Mouse (Mus musculus) heart, embryonic 15.5 days (tissue): ENCODE measurements around the gene Prss35. TPM values are rescaled to one million over a fixed set of nuclear protein-coding genes. Genes with fewer than 3 reads are reported as not detected.

Source experiments
- ATAC-seq: fragments of 200-750 bp; cut with Nextera tagmentation; replicated peaks from 2 replicates; pipeline ENCODE4 v1.8.0; 2017; ENCODE audit warnings: low read depth, moderate TSS enrichment; ENCODE audit not compliant: insufficient number of reproducible peaks, insufficient read depth, low FRiP score
- H3K27ac ChIP-seq: fragments of 300-500 bp; sonication (generic); 2 replicates; pipeline ENCODE4 v1.5.1; 2015; ENCODE audit warnings: mild to moderate bottlenecking, inconsistent platforms
- H3K27me3 ChIP-seq: fragments of 300-500 bp; sonication (generic); 2 replicates; pipeline ENCODE4 v1.6.1; 2015; ENCODE audit warnings: inconsistent platforms
- H3K36me3 ChIP-seq: fragments of 300-500 bp; sonication (generic); 2 replicates; pipeline ENCODE4 v1.6.1; 2015; ENCODE audit warnings: mild to moderate bottlenecking, inconsistent platforms
- H3K4me1 ChIP-seq: fragments of 300-500 bp; sonication (generic); replicated peaks from 2 replicates; pipeline ENCODE4 v1.6.1; 2015; ENCODE audit warnings: inconsistent platforms
- H3K4me2 ChIP-seq: fragments of 300-500 bp; sonication (generic); 2 replicates; pipeline ENCODE4 v1.6.1; 2015; ENCODE audit warnings: inconsistent platforms, mild to moderate bottlenecking, moderate library complexity
- H3K4me3 ChIP-seq: fragments of 300-500 bp; sonication (generic); 2 replicates; pipeline ENCODE4 v1.5.1; 2015; ENCODE audit warnings: mild to moderate bottlenecking, inconsistent platforms
- H3K9ac ChIP-seq: fragments of 300-500 bp; sonication (generic); 2 replicates; pipeline ENCODE4 v1.6.1; 2015; ENCODE audit warnings: mild to moderate bottlenecking, inconsistent platforms
- H3K9me3 ChIP-seq: fragments of 300-500 bp; sonication (generic); replicated peaks from 2 replicates; pipeline ENCODE4 v1.6.1; 2016; ENCODE audit warnings: inconsistent platforms
- WGBS: fragments of 180-500 bp; shearing (Covaris S2); methylation state at CpG from one replicate; pipeline ENCODE4 v1.1.7; 2015; ENCODE audit warnings: mixed read lengths; 5-methylcytosine and 5-hydroxymethylcytosine counted together
- polyA plus RNA-seq: library from polyadenylated mRNA; unstranded; fragments of >200 nt; fragmentation: Nextera tagmentation; extraction: Ambion mirVana; gene quantifications from 2 replicates; pipeline ENCODE4 v1.2.1, GENCODE M21; 2015

Prss35 gene
- polyA plus RNA-seq, 1 experiment from 2014 or later: 46.5 TPM

GRCm38 (mm10) chr9:86734795-86735194, 8.7 kb upstream of the Prss35 start:
- no peaks in the 10 kb centered on the region for H3K36me3 ChIP-seq
- H3K4me3 ChIP-seq: no peak overlapping the region
- no peak for ATAC-seq
- WGBS: 73% methylated on average over 9 of the region's 9 CpGs
- peaks cover 21% of the 10 kb centered on the region for H3K4me1 ChIP-seq
- no peak overlapping the region for H3K4me2 ChIP-seq
- H3K9me3 ChIP-seq: no peaks in the 10 kb centered on the region
- H3K27me3 ChIP-seq: no peaks in the 10 kb centered on the region
- no peak overlapping the region for H3K9ac ChIP-seq
- H3K27ac ChIP-seq: no peak overlapping the region

- Histone ChIP-seq H3K27ac (peak overlapping the region; percentile 66), H3K9me3 (no peaks in the 10 kb centered on the region), H3K36me3 (no peaks in the 10 kb centered on the region), H3K27me3 (no peaks in the 10 kb centered on the region), H3K4me1 (peaks cover 21% of the 10 kb centered on the region), H3K9ac (no peak overlapping the region), H3K4me3 (no peak overlapping the region), H3K4me2 (no peak overlapping the region)
- peak; percentile 73 for ATAC-seq
- WGBS: 51% methylated on average over 4 of the region's 4 CpGs
Measured at GRCm38 (mm10) chr9:86736991-86737390, 6.5 kb upstream of the Prss35 start.

- Histone ChIP-seq H3K27me3 (no peaks in the 10 kb centered on the region), H3K4me3 (no peak overlapping the region), H3K36me3 (no peaks in the 10 kb centered on the region), H3K27ac (no peak overlapping the region), H3K9me3 (no peaks in the 10 kb centered on the region), H3K4me1 (peaks cover 24% of the 10 kb centered on the region), H3K4me2 (no peak overlapping the region), H3K9ac (no peak overlapping the region)
- ATAC-seq: no peak
- 86% methylated on average over 1 of the region's 1 CpGs for WGBS
Measured at GRCm38 (mm10) chr9:86738067-86738466, 5.4 kb upstream of the Prss35 start.

DNA sequence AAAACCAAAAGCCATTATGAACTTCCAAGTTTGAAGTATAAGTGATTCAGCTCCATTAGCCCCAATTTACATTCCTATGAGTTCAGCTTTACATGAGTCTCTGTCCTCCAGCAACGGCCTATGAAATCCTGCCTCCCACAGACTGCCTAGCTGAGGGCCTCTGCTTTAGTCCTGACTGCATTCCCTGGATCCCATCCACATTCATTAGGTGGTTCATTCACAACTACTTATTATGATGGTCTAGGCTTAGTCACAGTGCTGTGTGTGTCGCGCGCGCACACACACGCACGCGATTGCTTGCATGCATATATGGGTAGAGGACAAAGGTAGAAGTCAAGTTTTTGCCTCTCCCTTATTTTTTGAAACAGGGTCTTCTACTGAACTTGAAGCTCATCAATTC, 4.6 kb upstream of the Prss35 start:
- no peaks in the 10 kb centered on the region for H3K27me3 ChIP-seq
- H3K27ac ChIP-seq: no peak overlapping the region

DNA sequence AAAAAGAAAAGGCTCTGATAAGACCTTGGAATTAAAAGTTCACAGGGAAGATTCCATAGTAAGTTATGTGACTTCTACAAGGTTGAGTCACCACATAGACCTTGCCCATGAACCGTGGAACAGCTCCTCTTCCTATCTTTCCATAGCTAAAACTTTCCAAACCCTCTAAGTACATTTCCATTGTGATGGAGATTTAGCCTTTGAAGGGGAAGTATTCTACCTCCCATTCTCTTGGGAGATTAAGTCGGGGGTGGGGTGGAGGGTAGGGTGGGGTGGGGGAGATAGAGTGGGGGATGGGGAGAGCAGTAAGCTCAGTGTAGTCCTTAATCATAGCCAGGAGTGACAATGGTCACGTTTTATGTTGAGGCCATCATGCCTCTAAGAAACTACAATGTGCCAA, 3.5 kb upstream of the Prss35 start:
- 36% methylated on average over 3 of the region's 3 CpGs for WGBS
- Histone ChIP-seq H3K9ac (no peak overlapping the region), H3K27me3 (no peaks in the 10 kb centered on the region), H3K27ac (no peak overlapping the region), H3K4me2 (no peak overlapping the region), H3K4me1 (peaks cover 30% of the 10 kb centered on the region), H3K4me3 (no peak overlapping the region), H3K9me3 (no peaks in the 10 kb centered on the region), H3K36me3 (no peaks in the 10 kb centered on the region)
- ATAC-seq: no peak

More for the DNA sequence above, 4.6 kb upstream of the Prss35 start:
- Histone ChIP-seq H3K9ac (no peak overlapping the region), H3K4me3 (no peak overlapping the region), H3K9me3 (no peaks in the 10 kb centered on the region), H3K4me1 (peaks cover 30% of the 10 kb centered on the region), H3K36me3 (no peaks in the 10 kb centered on the region), H3K4me2 (no peak overlapping the region)
- no peak for ATAC-seq
- 89% methylated on average over 8 of the region's 8 CpGs for WGBS

DNA sequence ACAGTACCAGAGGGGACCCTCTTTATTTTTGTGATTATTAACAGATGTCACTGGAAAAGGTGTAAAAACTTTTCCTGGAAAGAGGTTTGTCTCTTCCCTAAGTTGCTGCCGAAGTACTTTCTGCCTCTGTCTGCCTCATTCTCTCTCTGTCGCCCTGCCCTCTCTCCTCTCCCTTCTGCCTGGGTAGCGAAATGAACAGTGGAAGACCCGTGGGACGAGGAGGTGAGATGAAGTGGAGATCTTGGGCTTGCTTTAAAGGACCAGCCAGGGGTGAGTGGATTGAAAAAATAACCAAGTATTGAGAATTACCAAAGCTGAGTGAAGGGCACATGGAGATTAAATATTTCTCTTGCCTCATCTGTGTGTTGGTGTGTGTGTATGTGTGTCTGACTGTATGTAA, 592 bp downstream of the Prss35 start:
- no peak overlapping the region for H3K9ac ChIP-seq
- no peak for ATAC-seq
- peak overlapping the region; percentile 59 for H3K4me2 ChIP-seq
- H3K27ac ChIP-seq: 0 out of 2 replicates have a peak overlapping the region, but pooled peaks have one; percentile 55
- no peaks in the 10 kb centered on the region for H3K9me3 ChIP-seq
- peaks cover 19% of the 10 kb centered on the region for H3K4me1 ChIP-seq
- no peaks in the 10 kb centered on the region for H3K36me3 ChIP-seq
- 46% methylated on average over 5 of the region's 5 CpGs for WGBS
- H3K4me3 ChIP-seq: peak overlapping the region; percentile 44
- H3K27me3 ChIP-seq: no peaks in the 10 kb centered on the region

- H3K36me3 ChIP-seq: no peaks in the 10 kb centered on the region
- peak overlapping the region; percentile 20; the same call in 1 of the 2 replicates for H3K4me2 ChIP-seq
- no peak overlapping the region for H3K9ac ChIP-seq
- no peaks in the 10 kb centered on the region for H3K27me3 ChIP-seq
- H3K9me3 ChIP-seq: no peaks in the 10 kb centered on the region
- peaks cover 12% of the 10 kb centered on the region; the same call in 1 of the 2 replicates for H3K4me1 ChIP-seq
- ATAC-seq: peak; percentile 75
- WGBS: 23% methylated on average over 13 of the region's 13 CpGs
- no peak overlapping the region for H3K27ac ChIP-seq
- no peak overlapping the region for H3K4me3 ChIP-seq
Measured at GRCm38 (mm10) chr9:86745926-86746581, 2.6 kb downstream of the Prss35 start.

DNA sequence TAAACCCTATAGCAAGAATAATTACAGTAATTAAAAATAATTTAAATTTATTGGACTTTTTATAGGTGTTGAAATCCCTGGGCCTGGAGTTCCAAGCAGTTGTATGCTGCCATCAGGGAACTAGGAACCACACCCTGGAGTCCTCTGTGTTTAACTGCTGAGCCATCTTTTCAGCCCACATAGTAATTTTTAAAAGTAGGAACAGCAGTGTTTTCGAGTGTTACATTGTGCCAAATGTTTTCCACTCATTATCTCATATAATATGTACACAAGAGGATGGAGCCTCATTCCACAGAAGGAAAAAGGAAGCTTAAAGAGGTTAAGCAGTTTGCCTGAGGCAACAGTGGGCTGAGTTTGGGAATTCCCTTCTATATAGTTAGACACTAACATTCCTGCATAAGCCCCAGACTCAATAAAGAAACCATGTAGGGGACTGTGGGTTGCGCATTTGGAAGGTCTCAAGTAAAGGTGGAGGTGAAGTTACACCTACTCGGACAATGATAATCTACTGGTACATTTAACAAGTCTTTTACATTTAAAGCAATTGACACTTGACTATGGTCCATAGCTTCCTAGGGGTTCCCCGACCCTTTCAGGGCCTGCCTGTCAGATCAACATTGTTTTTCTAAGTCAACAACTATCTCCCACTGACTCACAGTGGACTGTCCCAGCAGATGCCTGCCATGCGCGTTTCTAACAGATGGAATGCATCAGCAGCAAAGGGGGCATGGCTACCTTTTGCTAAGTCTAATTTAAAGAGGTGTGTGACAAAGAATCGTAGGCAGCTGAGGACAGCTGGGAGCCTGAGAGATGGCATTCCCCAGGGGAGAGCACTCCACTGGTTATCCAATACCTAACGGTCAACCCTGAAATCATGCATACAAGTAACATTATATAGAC, 19.3 kb downstream of the Prss35 start:
- Histone ChIP-seq H3K27me3 (no peaks in the 10 kb centered on the region), H3K4me3 (no peak overlapping the region), H3K4me2 (no peak overlapping the region), H3K4me1 (no peaks in the 10 kb centered on the region), H3K9me3 (no peaks in the 10 kb centered on the region), H3K9ac (no peak overlapping the region), H3K36me3 (peaks cover 7% of the 10 kb centered on the region), H3K27ac (no peak overlapping the region)
- no peak for ATAC-seq
- WGBS: 51% methylated on average over 8 of the region's 8 CpGs

DNA sequence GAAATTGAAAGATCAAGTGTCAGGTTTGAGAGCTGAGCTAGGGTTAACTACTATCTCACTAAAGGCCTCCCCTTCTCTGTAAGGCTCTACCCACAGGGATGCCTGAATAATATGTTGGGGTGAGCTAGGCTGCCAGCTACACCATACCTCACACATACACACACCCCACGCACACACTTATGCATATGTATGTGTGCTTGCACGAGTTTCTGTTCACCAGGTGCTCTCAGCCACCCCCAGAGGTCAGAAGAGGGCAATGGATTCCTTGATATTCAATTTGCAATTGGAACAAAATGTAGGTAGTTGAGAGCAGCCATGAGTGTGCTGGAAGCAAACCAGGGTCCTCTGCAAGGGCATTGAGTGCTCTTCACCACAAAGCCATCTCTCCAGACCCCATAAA, 20.6 kb downstream of the Prss35 start:
- WGBS: 65% methylated on average over 2 of the region's 2 CpGs
- H3K4me2 ChIP-seq: no peak overlapping the region
- peaks cover 10% of the 10 kb centered on the region for H3K36me3 ChIP-seq
- no peak overlapping the region for H3K9ac ChIP-seq
- no peak overlapping the region for H3K27ac ChIP-seq
- ATAC-seq: no peak
- no peaks in the 10 kb centered on the region for H3K4me1 ChIP-seq
- no peaks in the 10 kb centered on the region for H3K27me3 ChIP-seq
- no peak overlapping the region for H3K4me3 ChIP-seq
- no peaks in the 10 kb centered on the region for H3K9me3 ChIP-seq

GRCm38 (mm10) chr9:86766991-86767390, 23.5 kb downstream of the Prss35 start:
- H3K4me3 ChIP-seq: no peak overlapping the region
- 68% methylated on average over 10 of the region's 10 CpGs for WGBS
- H3K27me3 ChIP-seq: no peaks in the 10 kb centered on the region
- H3K9ac ChIP-seq: no peak overlapping the region
- no peaks in the 10 kb centered on the region for H3K4me1 ChIP-seq
- H3K36me3 ChIP-seq: peaks cover 16% of the 10 kb centered on the region
- no peak for ATAC-seq
- no peak overlapping the region for H3K4me2 ChIP-seq
- H3K27ac ChIP-seq: no peak overlapping the region
- no peaks in the 10 kb centered on the region for H3K9me3 ChIP-seq

- WGBS: 53% methylated on average over 3 of the region's 3 CpGs
- Histone ChIP-seq H3K4me2 (no peak overlapping the region), H3K4me1 (peaks cover 10% of the 10 kb centered on the region), H3K4me3 (no peak overlapping the region), H3K9ac (no peak overlapping the region), H3K27ac (peak overlapping the region; percentile 5; the same call in 1 of the 2 replicates), H3K9me3 (no peaks in the 10 kb centered on the region), H3K36me3 (peaks cover 29% of the 10 kb centered on the region; the same call in 1 of the 2 replicates), H3K27me3 (no peaks in the 10 kb centered on the region)
- ATAC-seq: no peak
Measured at GRCm38 (mm10) chr9:86772897-86773296, 29.4 kb downstream of the Prss35 start.
